Mouse (Mus musculus): ENCODE data around the gene Rasgef1b.

Gene Rasgef1b

DNA sequence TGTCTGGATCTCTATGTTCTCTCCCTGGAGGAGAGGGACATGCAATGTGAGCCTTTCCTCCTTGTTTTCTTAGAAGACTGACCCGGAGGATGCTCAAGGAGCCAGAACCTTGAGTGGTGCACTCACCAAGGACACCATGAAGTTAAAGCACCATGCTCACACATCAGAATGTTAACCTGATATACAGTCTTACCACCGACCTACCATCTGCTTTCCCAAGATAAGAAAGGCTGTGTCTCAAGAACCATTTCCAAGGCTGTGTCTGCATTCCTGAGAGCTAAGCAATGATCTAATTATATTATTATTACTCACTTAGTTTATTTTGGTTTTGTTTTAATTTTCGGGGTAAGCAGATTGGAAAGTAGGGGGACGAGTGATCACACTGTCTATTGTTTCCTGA lies 203.2 kb downstream of the Rasgef1b start:
- DNase-seq: no peak

- no peak for DNase-seq
These were observed 206.1 kb downstream of the Rasgef1b start for GRCm38 (mm10) chr5:99522571-99523269.

DNA sequence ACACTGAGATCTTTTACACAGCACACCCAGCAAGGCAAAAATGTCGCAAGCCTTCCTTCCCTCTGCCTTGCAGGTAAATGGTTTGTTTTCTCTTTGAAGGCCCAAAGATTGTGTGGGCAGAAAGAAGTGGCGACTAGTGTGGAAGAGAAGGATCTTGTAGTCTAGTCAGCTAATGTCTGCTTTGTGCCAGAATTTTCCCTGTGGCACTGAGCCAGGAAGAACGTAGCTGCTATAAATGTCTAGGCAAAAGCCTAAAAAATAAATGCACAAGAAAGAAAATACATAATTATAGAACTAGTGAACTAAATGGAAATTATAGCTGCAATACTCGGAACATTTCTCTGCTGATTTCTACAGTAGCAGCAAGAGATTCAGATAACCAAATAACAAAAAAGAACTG lies 207.5 kb downstream of the Rasgef1b start:
- DNase-seq: no peak

GRCm38 (mm10) chr5:99519556-99519955 lies 209.3 kb downstream of the Rasgef1b start:
- no peak for DNase-seq

DNA sequence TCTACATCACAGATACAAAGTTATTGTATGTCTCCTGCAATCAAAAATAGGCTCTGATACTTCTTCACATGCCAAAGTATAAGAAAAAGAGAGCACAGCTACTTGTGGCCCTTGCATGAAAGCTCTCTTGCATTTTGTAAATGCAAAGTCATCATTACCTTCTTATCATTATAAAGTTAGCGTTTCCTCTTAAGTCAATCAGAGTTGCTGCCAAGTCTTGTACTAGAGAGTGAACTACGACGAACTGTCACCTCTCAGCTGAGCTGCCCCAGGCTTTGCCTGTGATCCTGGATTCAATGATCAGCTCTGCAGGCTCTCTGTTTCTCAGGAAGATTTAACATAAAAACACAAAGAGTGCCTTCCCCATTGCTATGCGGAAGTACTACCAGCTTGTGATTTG lies 209.8 kb downstream of the Rasgef1b start:
- DNase-seq: no peak

DNA sequence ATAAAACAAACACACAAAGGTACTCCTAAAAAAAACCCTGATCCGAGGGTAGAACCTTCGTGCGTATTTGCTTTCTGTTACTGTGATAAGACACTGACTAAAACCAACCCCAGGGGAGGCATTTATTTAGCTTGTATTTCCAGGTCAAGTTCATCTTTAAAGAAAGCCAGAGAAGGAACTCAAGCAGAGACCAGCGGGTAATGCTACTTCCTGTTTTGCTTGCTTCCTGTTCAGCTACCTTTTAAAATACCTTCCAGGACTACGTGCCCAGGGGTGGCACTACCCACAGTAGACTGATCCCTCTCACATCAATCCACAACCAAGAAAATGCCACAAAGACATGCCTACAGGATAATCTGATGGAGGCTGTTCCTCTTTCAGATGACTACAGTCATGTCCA lies 212.7 kb downstream of the Rasgef1b start:
- no peak for DNase-seq

- DNase-seq: no peak
These were observed 213.1 kb downstream of the Rasgef1b start for GRCm38 (mm10) chr5:99515764-99516163.

- no peak for DNase-seq
These were observed 215.5 kb downstream of the Rasgef1b start for GRCm38 (mm10) chr5:99513209-99513880.

- no peak for DNase-seq
These were observed 217.8 kb downstream of the Rasgef1b start for GRCm38 (mm10) chr5:99511081-99511480.

DNA sequence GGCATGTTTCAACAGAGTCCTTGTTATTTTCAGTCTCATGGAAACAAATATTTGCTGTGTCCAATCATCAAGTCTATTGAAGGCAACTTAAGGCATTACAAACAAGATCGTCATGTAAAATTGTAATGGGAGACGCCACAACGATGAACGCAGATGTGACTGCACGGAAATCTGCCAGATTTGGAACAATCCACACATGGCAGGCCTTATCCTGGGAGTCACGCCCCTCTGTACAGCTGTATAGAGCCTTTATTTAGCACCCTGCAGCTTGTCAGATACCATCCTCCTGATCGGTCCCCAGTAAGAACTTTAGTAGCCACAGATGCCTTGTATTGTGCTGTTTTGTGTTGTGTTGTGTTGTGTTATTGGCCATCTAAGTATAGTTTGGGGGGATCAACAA lies 222.8 kb downstream of the Rasgef1b start:
- DNase-seq: no peak

DNA sequence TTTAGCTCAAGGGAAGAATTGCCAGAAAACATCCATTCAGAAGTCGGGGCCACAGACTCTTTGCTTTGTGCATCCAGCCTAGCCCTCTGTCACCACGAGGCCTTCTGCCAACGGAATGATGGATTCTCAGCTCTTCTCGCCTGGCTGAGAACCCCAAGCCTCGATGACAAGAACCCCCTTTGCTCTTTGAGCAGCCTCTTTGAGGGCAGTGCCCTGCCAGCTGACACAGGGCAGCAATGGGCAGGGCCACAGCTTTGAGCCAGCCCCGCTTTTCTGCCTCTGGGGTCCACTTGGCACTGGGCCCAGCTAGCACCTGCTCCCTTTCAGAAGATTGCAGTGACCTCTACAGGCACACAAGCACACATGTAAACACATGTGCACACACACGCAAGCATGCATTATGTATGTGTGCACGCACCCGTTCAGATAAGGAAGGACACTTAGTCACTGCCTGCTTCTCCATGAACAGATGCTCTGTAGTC lies 224.5 kb downstream of the Rasgef1b start:
- peak; percentile 42 for DNase-seq

- DNase-seq: no peak
These were observed 226.2 kb downstream of the Rasgef1b start for GRCm38 (mm10) chr5:99502681-99503080.

DNA sequence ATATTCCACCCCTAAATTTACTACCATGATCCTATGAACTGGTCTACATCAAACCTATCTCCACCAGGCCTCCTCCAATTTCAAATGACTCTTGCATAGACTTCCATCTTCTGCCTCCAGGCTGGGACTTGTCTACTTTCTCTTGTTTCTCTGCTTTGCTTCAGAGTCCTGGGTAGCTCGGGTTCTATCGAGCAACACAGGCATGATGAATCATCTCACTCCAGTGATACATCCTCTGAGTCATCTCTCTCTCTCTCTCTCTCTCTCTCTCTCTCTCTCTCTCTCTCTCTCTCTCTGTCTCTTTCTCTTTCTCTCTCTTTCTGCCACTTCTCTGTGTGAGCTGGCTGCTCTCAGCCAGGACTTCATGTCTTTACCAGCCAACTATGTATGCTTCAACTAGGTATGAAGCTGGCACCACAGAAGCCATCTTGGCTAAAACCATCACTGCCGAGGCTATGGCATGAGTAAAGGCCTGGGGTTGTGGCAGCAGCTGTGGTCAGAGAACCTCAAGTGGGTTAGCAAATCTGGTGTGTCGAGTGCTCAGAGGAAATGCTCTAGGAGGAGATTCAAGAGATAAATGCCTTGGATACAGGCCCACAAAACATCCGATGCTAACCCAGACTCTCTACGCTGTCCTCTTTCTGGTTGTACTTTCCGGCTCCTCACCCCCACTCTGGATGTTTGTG lies 229.3 kb downstream of the Rasgef1b start:
- no peak for DNase-seq

DNA sequence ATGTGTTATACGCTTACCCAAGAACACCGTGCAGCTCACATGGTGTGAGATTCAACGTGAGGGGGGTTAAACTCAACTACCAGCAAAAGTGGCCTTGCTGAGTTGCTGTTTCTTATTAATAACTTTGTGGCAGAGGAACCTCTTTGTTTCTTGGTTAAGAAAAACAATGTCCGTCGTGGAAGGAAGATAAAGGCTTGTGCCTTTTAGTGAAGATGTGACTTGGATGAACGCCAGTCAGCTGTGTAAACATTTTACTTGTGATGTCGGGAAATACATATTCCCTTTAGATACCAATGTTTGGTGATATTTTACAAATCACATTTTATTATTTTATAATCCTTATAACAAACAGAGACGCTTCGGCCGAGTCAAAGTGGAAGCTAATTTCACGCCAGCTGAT lies 231.0 kb downstream of the Rasgef1b start:
- no peak for DNase-seq

DNA sequence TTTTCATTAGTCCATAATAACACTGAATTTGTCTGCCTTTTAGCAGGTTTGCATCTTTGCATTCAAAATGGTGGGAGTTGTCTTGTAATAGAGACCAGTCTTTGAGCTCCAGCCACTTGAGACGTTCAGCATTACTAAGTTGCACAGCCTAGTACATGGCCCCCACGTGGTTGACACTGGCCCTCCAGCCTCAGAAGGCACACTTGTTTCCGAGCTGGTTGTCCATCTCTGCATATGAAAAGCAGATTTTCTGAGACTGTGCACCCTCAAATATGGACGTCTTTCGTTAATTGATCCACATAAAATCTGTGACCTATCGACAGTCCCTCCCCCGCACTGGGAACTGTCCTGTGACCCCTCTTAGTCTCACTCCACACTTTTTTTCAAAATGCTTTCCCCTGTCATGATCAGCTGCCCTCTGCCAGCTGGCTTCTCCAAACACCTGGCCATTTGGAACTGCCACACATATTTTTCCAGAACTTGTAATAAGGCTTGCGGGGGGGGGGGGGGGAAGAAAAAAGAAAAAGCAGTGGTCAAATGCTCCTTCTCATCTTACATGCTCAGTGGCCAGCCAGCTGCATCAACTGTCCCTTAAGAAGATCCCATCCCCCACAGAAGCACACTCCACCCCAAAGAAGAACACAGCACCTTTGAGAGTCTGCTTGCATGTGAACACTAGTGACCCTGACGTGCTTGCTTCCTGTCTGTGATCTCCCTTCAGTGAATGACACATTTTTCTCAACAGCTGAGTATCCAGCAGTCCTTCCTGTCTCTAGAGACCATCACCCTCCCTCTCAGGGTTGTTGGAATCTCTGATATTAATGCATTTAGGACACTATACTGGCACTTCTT lies 231.7 kb downstream of the Rasgef1b start:
- DNase-seq: no peak

DNA sequence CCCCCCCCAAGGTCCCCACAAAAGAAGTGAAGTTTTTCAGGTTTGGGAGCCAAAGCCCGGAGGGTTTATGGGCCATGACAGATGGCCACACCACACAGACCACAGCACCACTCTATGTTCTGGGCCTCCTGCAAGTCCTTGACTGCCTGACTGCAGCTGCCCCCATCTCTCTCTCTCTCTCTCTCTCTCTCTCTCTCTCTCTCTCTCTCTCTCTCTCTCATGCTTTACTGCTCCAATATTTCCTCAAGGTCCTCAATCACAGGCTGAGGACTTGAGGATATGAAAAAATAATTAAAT lies 232.8 kb downstream of the Rasgef1b start:
- DNase-seq: no peak

GRCm38 (mm10) chr5:99495354-99496156 lies 233.3 kb downstream of the Rasgef1b start:
- DNase-seq: no peak

DNA sequence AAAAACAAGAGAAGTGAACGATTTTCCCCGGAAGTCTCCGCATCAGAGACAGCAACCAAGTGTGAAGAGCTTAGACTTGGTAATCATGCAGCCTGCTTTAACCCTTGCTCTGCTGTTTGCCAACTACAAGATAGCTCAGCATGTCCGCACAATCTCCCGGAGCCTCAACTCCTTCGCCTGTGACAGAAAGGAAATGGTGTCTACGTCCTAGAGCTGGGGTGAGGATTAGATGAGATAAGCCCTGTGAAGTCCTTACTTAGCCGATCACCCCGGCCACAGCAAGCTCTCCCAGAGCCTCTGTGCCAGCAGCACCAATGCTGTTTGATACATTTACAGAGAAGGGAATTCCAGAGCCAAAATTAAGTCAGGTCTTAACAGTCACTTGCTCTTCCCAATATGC lies 235.0 kb downstream of the Rasgef1b start:
- DNase-seq: no peak

GRCm38 (mm10) chr5:99493017-99493416 lies 235.8 kb downstream of the Rasgef1b start:
- DNase-seq: peak; percentile 16

DNA sequence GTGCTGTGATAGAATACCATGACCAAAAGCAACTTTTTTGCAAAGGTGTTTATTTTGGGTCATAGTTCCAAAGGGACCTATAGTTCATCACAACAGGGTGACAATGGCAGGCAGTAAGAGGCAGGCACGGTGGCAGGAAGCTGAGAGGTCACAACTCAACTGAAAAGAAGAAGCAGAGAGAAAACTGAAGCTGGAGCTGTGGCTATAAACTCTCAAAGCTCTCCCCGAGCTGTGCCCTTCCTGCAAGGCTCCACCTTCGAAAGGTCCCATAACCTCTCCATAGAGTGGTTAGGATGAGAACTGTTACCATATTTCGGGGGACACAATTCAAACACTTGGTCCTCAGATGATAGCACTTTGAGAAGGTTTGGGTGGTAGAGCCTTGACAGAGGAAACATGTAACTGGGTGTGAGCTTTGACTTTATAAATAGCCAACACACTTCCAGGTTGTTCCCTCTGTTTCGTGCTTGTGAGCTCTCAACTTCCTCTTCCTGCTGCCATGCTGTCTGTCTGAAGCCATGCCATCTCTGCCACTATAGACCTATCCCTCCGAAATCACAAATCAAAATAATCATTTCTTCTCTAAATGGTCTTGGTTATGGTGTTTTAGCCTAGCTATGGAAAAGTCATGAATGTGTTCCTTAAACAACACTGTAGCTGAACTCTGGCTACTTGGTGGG lies 240.2 kb downstream of the Rasgef1b start:
- DNase-seq: no peak

GRCm38 (mm10) chr5:99487009-99487858 lies 241.6 kb downstream of the Rasgef1b start:
- DNase-seq: no peak

Data from cerebellum, adult 9-11 months (tissue).